Mouse (Mus musculus): Measurements from ENCODE around the gene Myl9.

GRCm38 (mm10) chr2:156776907-156777306 is 1.7 kb downstream of the Myl9 start:
- TF ChIP-seq POLR2A (IDR thresholded peaks at IDR 0.05; ENCODE audit: insufficient read depth, low read length), result no peak
- TF ChIP-seq EP300 (IDR thresholded peaks at IDR 0.05; ENCODE audit: insufficient read depth, low read depth, low read length), result no peak
- TF ChIP-seq CTCF (IDR thresholded peaks at IDR 0.05; ENCODE audit: low read depth, low read length), result no peak
